Mouse (Mus musculus) left cerebral cortex, adult 2 months (tissue): ENCODE measurements around the gene Adgrl3. TPM values are rescaled to one million over a fixed set of nuclear protein-coding genes. Genes with fewer than 3 reads are reported as not detected.
A peak's percentile ranks its signal among the peaks of the same experiment; 100 is the strongest.

Experiments used
- DNase-seq, 2 experiments: peaks; one replicate each; pipeline ENCODE4 v3.0.0; 2021 to 2022; ENCODE audit warnings: low spot score in 2 of 2, mixed read lengths in 1 of 2; ENCODE audit errors: extremely low spot score in 1 of 2
- H3K27ac ChIP-seq: fragments of 200-600 bp; 2 replicates; pipeline ENCODE4 v1.8.1; 2022
- H3K4me3 ChIP-seq: fragments of 200-600 bp; 2 replicates; pipeline ENCODE4 v1.8.1; 2022
- CTCF ChIP-seq: fragments of 200-600 bp; IDR thresholded peaks from 2 replicates; pipeline ENCODE4 v1.8.1; 2022; ENCODE audit warnings: antibody characterized with exemption, mild to moderate bottlenecking, moderate library complexity
- intact Hi-C: fragments of 180-260 bp; cut with DNase I; formaldehyde crosslinking; loops from one replicate; pipeline ENCODE4 v1.15.1; 2025
- total RNA-seq, 2 experiments: library from RNA; stranded (reverse); gene quantifications; 2 replicates each; pipeline ENCODE4 v1.2.3; 2021

Gene Adgrl3
- total RNA-seq, 2 experiments from 2014 or later = 219 to 231 TPM

- DNase-seq = peak in 1 of 2 experiments; percentile 24
- intact Hi-C loops = no loop called here
- TF ChIP-seq CTCF = no peak
- no peak overlapping the region for H3K4me3 ChIP-seq
- no peak overlapping the region; the same call in 1 of the 2 replicates for H3K27ac ChIP-seq
Measured at GRCm38 (mm10) chr5:81465971-81466370, 446.0 kb downstream of the Adgrl3 start.

- TF ChIP-seq CTCF = no peak
- Histone ChIP-seq H3K27ac (no peak overlapping the region), H3K4me3 (no peak overlapping the region)
- DNase-seq = no peak
- intact Hi-C loops = no loop called here
Measured at GRCm38 (mm10) chr5:81474681-81475080, 454.7 kb downstream of the Adgrl3 start.

- H3K27ac ChIP-seq = no peak overlapping the region
- DNase-seq = no peak
- no peak overlapping the region for H3K4me3 ChIP-seq
- TF ChIP-seq CTCF = no peak
- intact Hi-C loops = no loop called here
Measured at GRCm38 (mm10) chr5:81475406-81475805, 455.5 kb downstream of the Adgrl3 start.

- TF ChIP-seq CTCF = no peak
Measured at GRCm38 (mm10) chr5:81475971-81476606, 456.2 kb downstream of the Adgrl3 start.

GRCm38 (mm10) chr5:81480911-81481310 lies 461.0 kb downstream of the Adgrl3 start:
- TF ChIP-seq CTCF = no peak
- Histone ChIP-seq H3K4me3 (no peak overlapping the region), H3K27ac (no peak overlapping the region)
- intact Hi-C loops = no loop called here
- no peak for DNase-seq

More at GRCm38 (mm10) chr5:81475971-81476606, 456.2 kb downstream of the Adgrl3 start:
- H3K4me3 ChIP-seq = no peak overlapping the region
- no peak overlapping the region for H3K27ac ChIP-seq
- intact Hi-C loops = no loop called here
- DNase-seq = no peak

- TF ChIP-seq CTCF = no peak
- H3K4me3 ChIP-seq = no peak overlapping the region
- no peak overlapping the region for H3K27ac ChIP-seq
- intact Hi-C loops = no loop called here
- DNase-seq = no peak
Measured at GRCm38 (mm10) chr5:81483890-81484289, 464.0 kb downstream of the Adgrl3 start.

- Histone ChIP-seq H3K27ac (no peak overlapping the region), H3K4me3 (no peak overlapping the region)
- intact Hi-C loops = no loop called here
- DNase-seq = no peak
- TF ChIP-seq CTCF = no peak
Measured at GRCm38 (mm10) chr5:81501076-81501475, 481.1 kb downstream of the Adgrl3 start.

GRCm38 (mm10) chr5:81518720-81519496 lies 499.0 kb downstream of the Adgrl3 start:
- intact Hi-C loops = loop anchor here (1.0 kb wide), 1 partner anchor 14 kb away; no protein-coding TSS in a partner anchor
- DNase-seq = no peak
- TF ChIP-seq CTCF = no peak
- no peak overlapping the region for H3K27ac ChIP-seq
- H3K4me3 ChIP-seq = peak overlapping the region; percentile 28; the same call in 1 of the 2 replicates

GRCm38 (mm10) chr5:81519497-81520382 lies 499.8 kb downstream of the Adgrl3 start:
- Histone ChIP-seq H3K4me3 (peak overlapping the region; percentile 28), H3K27ac (no peak overlapping the region)
- intact Hi-C loops = loop anchor here (1.0 to 10.0 kb wide), 3 partner anchors 14 to 495 kb away; partner anchors contain the start of gene Adgrl3
- peak; percentile 38 to 46 for DNase-seq
- peak; percentile 70 for TF ChIP-seq CTCF

- intact Hi-C loops = loop anchor here (5.0 to 10.0 kb wide), 2 partner anchors 115 to 498 kb away; partner anchors contain the start of gene Adgrl3
- DNase-seq = no peak
- H3K27ac ChIP-seq = no peak overlapping the region
- no peak overlapping the region for H3K4me3 ChIP-seq
- TF ChIP-seq CTCF = no peak
Measured at GRCm38 (mm10) chr5:81522760-81523159, 502.8 kb downstream of the Adgrl3 start.

- TF ChIP-seq CTCF = no peak
- Histone ChIP-seq H3K4me3 (no peak overlapping the region), H3K27ac (no peak overlapping the region)
- DNase-seq = no peak
- intact Hi-C loops = loop anchor here (5.0 to 10.0 kb wide), 2 partner anchors 113 to 500 kb away; partner anchors contain the start of gene Adgrl3
Measured at GRCm38 (mm10) chr5:81524532-81524961, 504.6 kb downstream of the Adgrl3 start.
